Comparison of ENCODE assay signal across 10 mouse cellular contexts in the genomic region with DNA sequence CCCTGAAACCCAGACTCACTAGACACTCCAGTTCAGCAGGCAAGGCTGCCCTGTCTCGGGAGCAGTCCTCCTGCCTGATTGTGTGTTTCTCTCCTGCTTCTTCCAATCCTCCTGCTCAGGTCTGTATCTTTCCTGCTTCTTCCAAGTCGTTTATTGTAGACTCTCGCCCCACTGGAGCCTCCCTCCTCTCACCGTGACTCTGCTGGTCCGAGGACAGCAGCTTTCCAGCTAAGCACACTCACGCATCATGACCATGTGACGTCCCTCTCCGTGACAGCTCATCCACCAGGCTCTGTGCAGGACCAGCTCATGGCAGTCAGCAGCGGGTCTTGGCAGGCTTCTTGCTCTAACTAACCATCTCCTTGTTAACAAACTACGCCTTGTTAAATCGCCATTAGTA. TPM values are rescaled to one million over a fixed set of nuclear protein-coding genes. Genes with fewer than 3 reads are reported as not detected.
DNase-seq lines count a peak whose midpoint lies in the region; ATAC-seq and TF ChIP-seq lines count a peak whose summit lies in the region.
"Had no signal": no experiment of that assay in that cellular context is flagged by ENCODE, and none has a peak within 500 bp of the region (broad histone marks: within the 10 kb centered on the region; RNA-seq: fewer than 3 reads in every experiment).

No protein-coding gene starts in this region.

- TF ChIP-seq CTCF in lung, adult 2 months (IDR thresholded peaks at IDR 0.05; ENCODE audit: insufficient read depth, low read length): no peak

- H3K4me2 ChIP-seq in heart, embryonic 14.5 days (ENCODE audit: low read length): peak overlapping the region; percentile 35
- H3K4me2 ChIP-seq in neural tube, embryonic 14.5 days (ENCODE audit: low read depth, low read length): no peak overlapping the region
- no peak overlapping the region for H3K4me2 ChIP-seq in neural tube, embryonic 15.5 days

- peaks cover 2 to 3% of the 10 kb centered on the region in 2 experiments; a peak in 1 of 4 replicates for H3K4me1 ChIP-seq in heart, embryonic 14.5 days (ENCODE audit: control insufficient read depth in 2 of 2, insufficient read depth in 2 of 2, low read length in 2 of 2)
- H3K4me1 ChIP-seq in neural tube, embryonic 14.5 days (ENCODE audit: control insufficient read depth, insufficient read depth, low read length): no peaks in the 10 kb centered on the region
- no peaks in the 10 kb centered on the region for H3K4me1 ChIP-seq in neural tube, embryonic 15.5 days
- no peaks in the 10 kb centered on the region for H3K4me1 ChIP-seq in lung, adult 2 months (ENCODE audit: control insufficient read depth, insufficient read depth, low read length)

- H3K27me3 ChIP-seq in heart, embryonic 14.5 days (ENCODE audit: control insufficient read depth, insufficient read depth, low read length): no peaks in the 10 kb centered on the region
- H3K27me3 ChIP-seq in neural tube, embryonic 14.5 days (ENCODE audit: control insufficient read depth, insufficient read depth, low read length): no peaks in the 10 kb centered on the region
- H3K27me3 ChIP-seq in neural tube, embryonic 15.5 days (replicated peaks): no peaks in the 10 kb centered on the region

- no peak for ATAC-seq in heart, embryonic 14.5 days (ENCODE audit: insufficient number of reproducible peaks, insufficient read depth, low FRiP score, low read depth)
- peak; percentile 49; the same call in 1 of the 2 replicates for ATAC-seq in neural tube, embryonic 14.5 days (ENCODE audit: low read depth)
- no peak for ATAC-seq in neural tube, embryonic 15.5 days (ENCODE audit: low FRiP score)
- ATAC-seq in CD4-positive, CD25-positive, alpha-beta regulatory T cell, adult 4 months: no peak
- ATAC-seq: liver, postnatal 0 days had no signal

- no peak for DNase-seq in heart, adult 18-20 months
- peak; percentile 30 to 42 for DNase-seq in left cerebral cortex, postnatal 36 days (ENCODE audit: low spot score in 2 of 2)
- no peak for DNase-seq in kidney, adult 11 months
- DNase-seq in lung, adult 2 months: no peak
- DNase-seq: liver, postnatal 0 days had no signal

- H3K4me3 ChIP-seq in heart, embryonic 14.5 days (ENCODE audit: control insufficient read depth in 1 of 2, insufficient read depth in 1 of 2, low read depth in 1 of 2, low read length in 2 of 2): no peak overlapping the region
- no peak overlapping the region for H3K4me3 ChIP-seq in neural tube, embryonic 14.5 days (ENCODE audit: low read depth, low read length)
- H3K4me3 ChIP-seq in neural tube, embryonic 15.5 days (replicated peaks): no peak overlapping the region
- no peak overlapping the region for H3K4me3 ChIP-seq in lung, adult 2 months (replicated peaks; ENCODE audit: extremely low read depth, low read depth, low read length)

- no peak overlapping the region for H3K27ac ChIP-seq in heart, embryonic 14.5 days (replicated peaks in 1 of 2; ENCODE audit: control insufficient read depth in 1 of 2, insufficient read depth in 1 of 2, low read depth in 2 of 2, low read length in 2 of 2)
- H3K27ac ChIP-seq in neural tube, embryonic 14.5 days (ENCODE audit: low read depth, low read length): no peak overlapping the region
- no peak overlapping the region for H3K27ac ChIP-seq in neural tube, embryonic 15.5 days (replicated peaks)

- no peak overlapping the region for H3K9ac ChIP-seq in heart, embryonic 14.5 days (ENCODE audit: low read length)
- H3K9ac ChIP-seq in neural tube, embryonic 14.5 days (replicated peaks; ENCODE audit: low read depth, low read length): no peak overlapping the region
- H3K9ac ChIP-seq in neural tube, embryonic 15.5 days (replicated peaks): no peak overlapping the region
- H3K9ac ChIP-seq: liver, postnatal 0 days had no signal

- WGBS in heart, embryonic 14.5 days: 46% methylated on average over 11 of the region's 11 CpGs
- 67% methylated on average over 11 of the region's 11 CpGs for WGBS in neural tube, embryonic 14.5 days
- 70% methylated on average over 11 of the region's 11 CpGs for WGBS in neural tube, embryonic 15.5 days
- 47% methylated on average over 11 of the region's 11 CpGs for WGBS in lung, adult 2 months

- intact Hi-C loops in left cerebral cortex, postnatal 36 days (cut with DNase I): no loop called here

- H3K36me3 ChIP-seq in heart, embryonic 14.5 days (ENCODE audit: control insufficient read depth, insufficient read depth, low read length): no peaks in the 10 kb centered on the region
- no peaks in the 10 kb centered on the region for H3K36me3 ChIP-seq in neural tube, embryonic 14.5 days (ENCODE audit: control insufficient read depth, insufficient read depth, low read length)
- no peaks in the 10 kb centered on the region for H3K36me3 ChIP-seq in neural tube, embryonic 15.5 days

- H3K9me3 ChIP-seq in heart, embryonic 14.5 days (ENCODE audit: control insufficient read depth, low read length): no peaks in the 10 kb centered on the region
- no peaks in the 10 kb centered on the region for H3K9me3 ChIP-seq in neural tube, embryonic 14.5 days (ENCODE audit: control insufficient read depth, low read length)
- H3K9me3 ChIP-seq in neural tube, embryonic 15.5 days (replicated peaks): no peaks in the 10 kb centered on the region

- TF ChIP-seq POLR2A in lung, adult 2 months (IDR thresholded peaks at IDR 0.05; ENCODE audit: borderline replicate concordance, extremely low read depth, low read depth, low read length): no peak

RNA-seq across cellular contexts. Expression of a gene that starts 5.9 kb away (rescaled TPM):
- polyA plus RNA-seq in heart, embryonic 14.5 days (2014; fragmentation: Nextera tagmentation; extraction: Ambion mirVana): 0.15 TPM in 1 of 2 replicates, not detected in the other
- not detected for total RNA-seq in heart, adult 18-20 months (2021)
- polyA plus RNA-seq in neural tube, embryonic 14.5 days (2014; fragmentation: Nextera tagmentation; extraction: Ambion mirVana): 0.27 and 0.41 TPM in 2 replicates
- polyA plus RNA-seq in neural tube, embryonic 15.5 days (2015; fragmentation: Nextera tagmentation; extraction: Ambion mirVana): 0.14 and 0.37 TPM in 2 replicates
- total RNA-seq in left cerebral cortex, postnatal 36 days (2021): under 1 TPM; 0.17 to 0.18 TPM
- polyA plus RNA-seq in CD4-positive, CD25-positive, alpha-beta regulatory T cell, adult 4 months (2017; shearing (Covaris generic)): under 1 TPM; 0.79 to 0.94 TPM
- 0.24 and 0.33 TPM in 2 replicates for polyA plus RNA-seq in lung, adult 2 months (2012; rRNA removed)
- total RNA-seq: heart, postnatal 25 days had no signal

RNA-seq across cellular contexts. Expression of a gene that starts 56.0 kb away (rescaled TPM):
- polyA plus RNA-seq in heart, embryonic 14.5 days (2014; fragmentation: Nextera tagmentation; extraction: Ambion mirVana): 31.5 and 33.1 TPM in 2 replicates
- 100 to 1,000 TPM; 115 to 119 TPM for total RNA-seq in heart, adult 18-20 months (2021)
- polyA plus RNA-seq in neural tube, embryonic 14.5 days (2014; fragmentation: Nextera tagmentation; extraction: Ambion mirVana): 177 and 199 TPM in 2 replicates
- 126 and 135 TPM in 2 replicates for polyA plus RNA-seq in neural tube, embryonic 15.5 days (2015; fragmentation: Nextera tagmentation; extraction: Ambion mirVana)
- total RNA-seq in left cerebral cortex, postnatal 36 days (2021): 100 to 1,000 TPM; 358 to 385 TPM
- polyA plus RNA-seq in CD4-positive, CD25-positive, alpha-beta regulatory T cell, adult 4 months (2017; shearing (Covaris generic)): 10 to 100 TPM; 11.3 to 12.3 TPM
- 8.1 and 13.0 TPM in 2 replicates for polyA plus RNA-seq in lung, adult 2 months (2012; rRNA removed)

RNA-seq across cellular contexts. Expression of a gene that starts 56.3 kb away (rescaled TPM):
- polyA plus RNA-seq in heart, embryonic 14.5 days (2014; fragmentation: Nextera tagmentation; extraction: Ambion mirVana): 6.3 and 8.2 TPM in 2 replicates
- 1 to 10 TPM; 2.2 to 3.3 TPM for total RNA-seq in heart, adult 18-20 months (2021)
- polyA plus RNA-seq in neural tube, embryonic 14.5 days (2014; fragmentation: Nextera tagmentation; extraction: Ambion mirVana): 21.7 and 24.5 TPM in 2 replicates
- 19.7 and 22.4 TPM in 2 replicates for polyA plus RNA-seq in neural tube, embryonic 15.5 days (2015; fragmentation: Nextera tagmentation; extraction: Ambion mirVana)
- 1 to 10 TPM; 9.5 to 10.0 TPM for total RNA-seq in left cerebral cortex, postnatal 36 days (2021)
- 1 to 10 TPM; 5.7 to 7.4 TPM for polyA plus RNA-seq in CD4-positive, CD25-positive, alpha-beta regulatory T cell, adult 4 months (2017; shearing (Covaris generic))
- 1.8 and 2.5 TPM in 2 replicates for polyA plus RNA-seq in lung, adult 2 months (2012; rRNA removed)

Comparison
In these comparisons a context has a peak if more than half of its experiments do, and no peak if none do; other contexts are left out.
1. DNase-seq: peak in left cerebral cortex, postnatal 36 days (2 of 2); none in heart, adult 18-20 months (0 of 2), kidney, adult 11 months (single experiment) and lung, adult 2 months (single experiment).